Mouse (Mus musculus) neural tube, embryonic 14.5 days (tissue): ENCODE measurements around the gene Necap2. TPM values are rescaled to one million over a fixed set of nuclear protein-coding genes. Genes with fewer than 3 reads are reported as not detected.

Experiments
- polyA plus RNA-seq: library from polyadenylated mRNA; unstranded; fragments of >200 nt; fragmentation: Nextera tagmentation; extraction: Ambion mirVana; gene quantifications from 2 replicates; pipeline ENCODE4 v1.2.1, GENCODE M21; 2014

Necap2 gene
- polyA plus RNA-seq, 1 experiment from 2014 or later, result 37.0 TPM

Other genes starting within 250 kb of the Necap2 start
- gene Padi1, start 232.6 kb downstream of the Necap2 start, polyA plus RNA-seq, result 0.12 TPM in 1 of 2 replicates, not detected in the other
- gene Padi2, start 172.0 kb downstream of the Necap2 start, polyA plus RNA-seq, result 0.95 and 2.3 TPM in 2 replicates
- gene Sdhb, start 117.2 kb downstream of the Necap2 start, polyA plus RNA-seq, result 469 and 520 TPM in 2 replicates
- 155 and 160 TPM in 2 replicates for gene Atp13a2, start 91.5 kb downstream of the Necap2 start, polyA plus RNA-seq
- gene Mfap2, start 67.9 kb downstream of the Necap2 start, polyA plus RNA-seq, result 109 and 229 TPM in 2 replicates
- gene Crocc, start 17.8 kb downstream of the Necap2 start, polyA plus RNA-seq, result 4.8 and 5.2 TPM in 2 replicates
- gene Spata21, start 10.0 kb upstream of the Necap2 start, polyA plus RNA-seq, result 0.50 and 0.79 TPM in 2 replicates
- 13.2 and 13.7 TPM in 2 replicates for gene Szrd1, start 61.4 kb upstream of the Necap2 start, polyA plus RNA-seq
- gene Fbxo42, start 69.6 kb upstream of the Necap2 start, polyA plus RNA-seq, result 28.3 and 31.7 TPM in 2 replicates
- 8.5 and 9.2 TPM in 2 replicates for gene Rsg1, start 135.6 kb upstream of the Necap2 start, polyA plus RNA-seq
- gene Arhgef19, start 161.1 kb upstream of the Necap2 start, polyA plus RNA-seq, result 0.68 and 1.6 TPM in 2 replicates
- 0.21 and 0.52 TPM in 2 replicates for gene Epha2, start 222.9 kb upstream of the Necap2 start, polyA plus RNA-seq